Mouse (Mus musculus) midbrain, embryonic 14.5 days (tissue): ENCODE results near the gene Vstm2b. TPM values are rescaled to one million over a fixed set of nuclear protein-coding genes. Genes with fewer than 3 reads are reported as not detected.

Source experiments
- ATAC-seq: fragments of 200-750 bp; cut with Nextera tagmentation; 2 replicates; pipeline ENCODE4 v1.8.0; 2017; ENCODE audit warnings: moderate number of reproducible peaks, moderate library complexity; ENCODE audit not compliant: low FRiP score, low TSS enrichment
- DNase-seq: peaks from one replicate; pipeline ENCODE4 v3.0.0-alpha.2; 2015
- H3K27ac ChIP-seq: fragments of 300-500 bp; sonication (generic); replicated peaks from 2 replicates; pipeline ENCODE4 v1.5.1; 2014; ENCODE audit warnings: mild to moderate bottlenecking, low read depth, low read length, moderate library complexity
- H3K27me3 ChIP-seq: fragments of 300-500 bp; sonication (generic); 2 replicates; pipeline ENCODE4 v1.6.1; 2014; ENCODE audit warnings: low read length, control low read depth, mixed read lengths; ENCODE audit not compliant: control insufficient read depth, insufficient read depth
- H3K36me3 ChIP-seq: fragments of 300-500 bp; sonication (generic); 2 replicates; pipeline ENCODE4 v1.6.1; 2014; ENCODE audit warnings: low read length, control low read depth; ENCODE audit not compliant: control insufficient read depth, insufficient read depth
- H3K4me1 ChIP-seq: fragments of 300-500 bp; sonication (generic); 2 replicates; pipeline ENCODE4 v1.6.1; 2014; ENCODE audit warnings: mild to moderate bottlenecking, antibody characterized with exemption, low read length, control low read depth; ENCODE audit not compliant: control insufficient read depth, insufficient read depth
- H3K4me2 ChIP-seq: fragments of 300-500 bp; sonication (generic); 2 replicates; pipeline ENCODE4 v1.6.1; 2014; ENCODE audit warnings: mild to moderate bottlenecking, low read length, moderate library complexity
- H3K4me3 ChIP-seq: fragments of 300-500 bp; sonication (generic); replicated peaks from 2 replicates; pipeline ENCODE4 v1.5.1; 2014; ENCODE audit warnings: low read depth, low read length
- H3K9ac ChIP-seq: fragments of 300-500 bp; sonication (generic); replicated peaks from 2 replicates; pipeline ENCODE4 v1.6.1; 2014; ENCODE audit warnings: mild to moderate bottlenecking, low read length, moderate library complexity
- H3K9me3 ChIP-seq: fragments of 300-500 bp; sonication (generic); 2 replicates; pipeline ENCODE4 v1.6.1; 2016; ENCODE audit warnings: low read length, control low read depth, mixed read lengths; ENCODE audit not compliant: control insufficient read depth
- WGBS: fragments of 180-500 bp; shearing (Covaris S2); extraction: QIAGEN DNeasy Blood & Tissue Kit; methylation state at CpG from one replicate; pipeline ENCODE4 v1.1.7; 2014; 5-methylcytosine and 5-hydroxymethylcytosine counted together
- polyA plus RNA-seq: library from polyadenylated mRNA; unstranded; fragments of >200 nt; fragmentation: Nextera tagmentation; extraction: Ambion mirVana; gene quantifications from 2 replicates; pipeline ENCODE4 v1.2.1, GENCODE M21; 2014

The Vstm2b gene
- polyA plus RNA-seq, 1 experiment from 2014 or later = 21.1 TPM

DNA sequence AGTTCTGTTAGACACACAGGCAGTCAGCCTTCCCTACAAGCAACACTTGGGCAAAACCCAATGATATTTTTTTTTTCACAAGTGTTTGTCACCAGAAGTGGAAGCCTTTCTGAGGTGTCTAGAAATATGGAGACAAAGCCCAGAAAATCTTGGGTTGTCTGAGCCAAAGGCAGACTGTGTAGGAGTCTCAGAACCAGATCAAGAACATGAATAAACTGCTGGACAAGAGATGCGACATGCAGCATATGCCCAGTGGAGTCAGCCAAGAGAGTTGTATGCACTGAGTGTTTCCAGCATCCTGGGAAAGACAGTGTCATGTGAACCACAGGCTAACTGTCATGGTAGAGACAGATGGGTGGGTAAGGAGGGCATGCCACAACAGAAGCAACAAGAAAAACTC, 41.2 kb downstream of the Vstm2b start:
- 92% methylated on average over 1 of the region's 1 CpGs for WGBS

DNA sequence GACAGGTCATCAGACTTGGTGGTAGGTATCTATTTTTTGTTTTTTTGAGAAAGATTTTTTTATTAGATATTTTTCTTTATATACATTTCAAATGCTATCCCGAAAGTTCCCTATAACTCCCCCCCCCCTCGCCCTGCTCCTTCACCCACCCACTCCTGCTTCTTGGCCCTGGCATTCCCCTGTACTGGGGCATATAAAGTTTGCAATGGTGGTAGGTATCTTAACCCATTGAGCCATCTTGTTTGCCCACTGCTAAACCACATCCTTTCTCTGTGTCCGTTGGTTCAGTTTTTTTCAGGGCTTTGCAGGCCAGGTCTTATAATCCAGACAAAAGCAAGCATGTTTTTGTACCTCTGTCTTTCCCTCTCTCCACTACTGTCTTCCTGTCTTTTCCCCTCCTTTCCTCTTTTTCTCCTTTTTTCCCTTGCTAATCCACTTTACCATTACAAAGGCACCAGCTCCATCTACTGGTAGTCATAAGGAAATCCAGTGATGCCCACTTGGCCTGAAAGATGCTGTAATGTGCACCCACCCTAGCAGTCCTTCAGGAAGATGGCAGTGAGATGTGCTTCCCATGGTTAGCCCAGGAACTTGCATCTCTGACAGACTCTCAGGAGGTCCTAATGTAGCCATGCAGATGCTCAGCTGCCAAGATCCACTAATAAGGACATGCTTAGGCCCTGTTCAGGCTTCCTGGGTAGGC, 44.3 kb downstream of the Vstm2b start:
- 58% methylated on average over 3 of the region's 3 CpGs for WGBS
- Histone ChIP-seq H3K27ac (no peak overlapping the region), H3K4me2 (no peak overlapping the region)

More for the DNA sequence above, 41.2 kb downstream of the Vstm2b start:
- Histone ChIP-seq H3K9me3 (no peaks in the 10 kb centered on the region), H3K9ac (no peak overlapping the region), H3K4me3 (no peak overlapping the region), H3K27me3 (no peaks in the 10 kb centered on the region), H3K36me3 (no peaks in the 10 kb centered on the region), H3K27ac (no peak overlapping the region), H3K4me1 (no peaks in the 10 kb centered on the region), H3K4me2 (no peak overlapping the region)
- DNase-seq (no peak), ATAC-seq (no peak)

More for the DNA sequence above, 44.3 kb downstream of the Vstm2b start:
- Histone ChIP-seq H3K4me1 (no peaks in the 10 kb centered on the region), H3K9me3 (no peaks in the 10 kb centered on the region), H3K36me3 (no peaks in the 10 kb centered on the region), H3K9ac (no peak overlapping the region), H3K27me3 (no peaks in the 10 kb centered on the region), H3K4me3 (no peak overlapping the region)
- ATAC-seq (peak; percentile 75), DNase-seq (peak; percentile 86)

Other genes starting within 250 kb of the Vstm2b start
- not detected in 2 replicates for gene 4930433I11Rik, start 89.2 kb downstream of the Vstm2b start, polyA plus RNA-seq
- not detected in 2 replicates for gene Gm4884, start 134.4 kb downstream of the Vstm2b start, polyA plus RNA-seq